Comparison of ENCODE assay signal across 8 mouse cellular contexts in the genomic region with DNA sequence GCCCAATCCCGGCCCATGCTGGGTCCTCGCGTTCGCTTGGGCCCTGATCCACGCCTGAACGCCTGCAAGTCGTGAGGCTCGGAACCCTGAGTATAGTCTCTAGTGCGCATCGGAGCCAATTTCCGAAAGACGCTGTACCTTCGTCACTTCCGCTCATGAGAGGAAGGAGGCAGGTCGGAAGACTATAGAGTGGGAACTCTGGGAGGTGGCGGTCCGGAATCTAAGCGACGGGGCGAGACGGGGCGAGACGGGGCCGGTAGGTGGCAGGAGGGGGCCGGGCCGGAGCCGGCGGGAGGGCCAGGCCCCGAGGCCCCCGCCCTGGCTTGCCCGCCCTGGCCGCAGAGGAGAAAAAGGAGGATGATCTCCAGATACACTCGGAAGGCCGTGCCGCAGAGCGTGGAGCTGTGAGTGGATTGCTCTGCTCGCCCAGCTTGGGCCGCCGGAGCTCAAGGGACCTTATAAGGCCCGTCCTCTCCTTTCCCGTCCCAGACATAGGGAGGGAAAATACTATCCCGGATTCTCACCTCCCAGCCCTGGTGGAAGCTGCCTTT. TPM values are rescaled to one million over a fixed set of nuclear protein-coding genes. Genes with fewer than 3 reads are reported as not detected.
DNase-seq lines count a peak whose midpoint lies in the region; ATAC-seq lines count a peak whose summit lies in the region.

A gene (minus strand): TSS at position 131 of the 551 bp plus-strand sequence.
A gene (plus strand): TSS at position 172 of the 551 bp plus-strand sequence.

- peak within 1 kb of the TSS; percentile 82 for H3K4me3 ChIP-seq in forebrain, embryonic 14.5 days (ENCODE audit: low read depth, low read length)
- H3K4me3 ChIP-seq in neural tube, embryonic 15.5 days (replicated peaks), result peak within 1 kb of the TSS; percentile 93

- H3K9me3 ChIP-seq in forebrain, embryonic 14.5 days (replicated peaks; ENCODE audit: control insufficient read depth, low read length), result no peaks in the 10 kb centered on the region
- no peaks in the 10 kb centered on the region for H3K9me3 ChIP-seq in neural tube, embryonic 15.5 days (replicated peaks)

- peak within 1 kb of the TSS; percentile 94 for H3K9ac ChIP-seq in forebrain, embryonic 14.5 days (ENCODE audit: low read length)
- peak within 1 kb of the TSS; percentile 96 for H3K9ac ChIP-seq in neural tube, embryonic 15.5 days (replicated peaks)

- H3K36me3 ChIP-seq in forebrain, embryonic 14.5 days (ENCODE audit: control insufficient read depth, insufficient read depth, low read length), result peaks cover 21% of the 10 kb centered on the region
- peaks cover 30% of the 10 kb centered on the region for H3K36me3 ChIP-seq in neural tube, embryonic 15.5 days

- peaks cover 13% of the 10 kb centered on the region for H3K4me1 ChIP-seq in forebrain, embryonic 14.5 days (ENCODE audit: control insufficient read depth, insufficient read depth, low read length)
- H3K4me1 ChIP-seq in neural tube, embryonic 15.5 days, result peaks cover 34% of the 10 kb centered on the region

- peak; percentile 98 for DNase-seq in ES-CJ7 (ENCODE audit: low read depth, low spot score)
- peak; percentile 88 for DNase-seq in cerebellum, adult 11 months
- peak; percentile 98 for DNase-seq in forebrain, embryonic 14.5 days (ENCODE audit: low spot score)
- peak; percentile 90 to 95 for DNase-seq in heart, postnatal 14 days
- peak; percentile 92 for DNase-seq in layer of hippocampus, adult 11-12 months (ENCODE audit: low spot score)
- peak; percentile 92 to 94 for DNase-seq in lung, adult 18-20 months
- peak; percentile 93 for DNase-seq in testis, postnatal 14 days (ENCODE audit: low spot score)

- intact Hi-C loops in heart, postnatal 14 days (cut with DNase I), result loop anchor here (2.0 kb wide), 1 partner anchor 43 kb away; no protein-coding TSS in a partner anchor

- ATAC-seq in forebrain, embryonic 14.5 days, result peak; percentile 99
- peak; percentile 99 for ATAC-seq in neural tube, embryonic 15.5 days (ENCODE audit: low FRiP score)

- no peaks in the 10 kb centered on the region for H3K27me3 ChIP-seq in forebrain, embryonic 14.5 days (replicated peaks; ENCODE audit: control insufficient read depth, insufficient read depth, low read length)
- H3K27me3 ChIP-seq in neural tube, embryonic 15.5 days (replicated peaks), result no peaks in the 10 kb centered on the region

- under 1% methylated on average over 42 of the region's 42 CpGs for WGBS in forebrain, embryonic 14.5 days
- under 1% methylated on average over 41 of the region's 42 CpGs for WGBS in neural tube, embryonic 15.5 days

- H3K27ac ChIP-seq in forebrain, embryonic 14.5 days (ENCODE audit: low read depth, low read length), result peak within 1 kb of the TSS; percentile 87
- H3K27ac ChIP-seq in neural tube, embryonic 15.5 days (replicated peaks), result peak within 1 kb of the TSS; percentile 96

- H3K4me2 ChIP-seq in forebrain, embryonic 14.5 days (ENCODE audit: low read length), result peak within 1 kb of the TSS; percentile 69
- peak within 1 kb of the TSS; percentile 72 for H3K4me2 ChIP-seq in neural tube, embryonic 15.5 days

RNA-seq across cellular contexts. Expression of the first gene that starts in this region (rescaled TPM):
- polyA plus RNA-seq in forebrain, embryonic 14.5 days (2014; fragmentation: Nextera tagmentation; extraction: Ambion mirVana), result 56.9 and 58.6 TPM in 2 replicates
- total RNA-seq in heart, postnatal 14 days (2021), result 10 to 100 TPM; 25.1 to 32.2 TPM
- polyA plus RNA-seq in neural tube, embryonic 15.5 days (2015; fragmentation: Nextera tagmentation; extraction: Ambion mirVana), result 48.4 and 51.3 TPM in 2 replicates

RNA-seq across cellular contexts. Expression of the second gene that starts in this region (rescaled TPM):
- polyA plus RNA-seq in forebrain, embryonic 14.5 days (2014; fragmentation: Nextera tagmentation; extraction: Ambion mirVana), result 37.0 and 40.8 TPM in 2 replicates
- total RNA-seq in heart, postnatal 14 days (2021), result 10 to 100 TPM; 32.1 to 34.7 TPM
- 40.8 and 41.2 TPM in 2 replicates for polyA plus RNA-seq in neural tube, embryonic 15.5 days (2015; fragmentation: Nextera tagmentation; extraction: Ambion mirVana)

Comparison
In these comparisons a context has a peak if more than half of its experiments do, and no peak if none do; other contexts are left out.
1. Peak in every context shown above with its lines: DNase-seq, ATAC-seq, H3K4me3 ChIP-seq and H3K27ac ChIP-seq.